Mouse (Mus musculus) megakaryocyte-erythroid progenitor cell, adult 5 weeks (primary cell): ENCODE data around the gene Ssty2. TPM values are rescaled to one million over a fixed set of nuclear protein-coding genes. Genes with fewer than 3 reads are reported as not detected.

Experiments
- polyA plus RNA-seq: library from polyadenylated mRNA; stranded (reverse); fragments of >175 nt; gene quantifications from 2 replicates; pipeline ENCODE4 v1.2.3, GENCODE M21; 2012

Gene Ssty2
- polyA plus RNA-seq = not detected in 2 replicates

GRCm38 (mm10) chrY:67047972-67048371 lies at the start of gene Ssty2:
TSS of gene Ssty2 (minus strand) at chrY:67048072.

